Mouse (Mus musculus) stomach, embryonic 15.5 days (tissue): ENCODE data around the gene Nos3. TPM values are rescaled to one million over a fixed set of nuclear protein-coding genes. Genes with fewer than 3 reads are reported as not detected.

ENCODE experiments used
- ATAC-seq: fragments of 200-750 bp; cut with Nextera tagmentation; 2 replicates; pipeline ENCODE4 v1.8.0; 2017; ENCODE audit warnings: low read depth, moderate number of reproducible peaks, moderate TSS enrichment; ENCODE audit not compliant: insufficient read depth, low FRiP score
- H3K27ac ChIP-seq: fragments of 300-500 bp; sonication (generic); 2 replicates; pipeline ENCODE4 v1.5.1; 2015; ENCODE audit warnings: mild to moderate bottlenecking, inconsistent platforms
- H3K27me3 ChIP-seq: fragments of 300-500 bp; sonication (generic); replicated peaks from 2 replicates; pipeline ENCODE4 v1.6.1; 2015; ENCODE audit warnings: inconsistent platforms
- H3K36me3 ChIP-seq: fragments of 300-500 bp; sonication (generic); 2 replicates; pipeline ENCODE4 v1.6.1; 2015; ENCODE audit warnings: inconsistent platforms
- H3K4me1 ChIP-seq: fragments of 300-500 bp; sonication (generic); 2 replicates; pipeline ENCODE4 v1.6.1; 2015; ENCODE audit warnings: inconsistent platforms
- H3K4me2 ChIP-seq: fragments of 300-500 bp; sonication (generic); 2 replicates; pipeline ENCODE4 v1.6.1; 2015; ENCODE audit warnings: mild to moderate bottlenecking, inconsistent platforms
- H3K4me3 ChIP-seq: fragments of 300-500 bp; sonication (generic); replicated peaks from 2 replicates; pipeline ENCODE4 v1.5.1; 2015; ENCODE audit warnings: inconsistent platforms
- H3K9ac ChIP-seq: fragments of 300-500 bp; sonication (generic); 2 replicates; pipeline ENCODE4 v1.6.1; 2015; ENCODE audit warnings: inconsistent platforms
- H3K9me3 ChIP-seq: fragments of 300-500 bp; sonication (generic); 2 replicates; pipeline ENCODE4 v1.6.1; 2016; ENCODE audit warnings: inconsistent platforms
- WGBS: fragments of 180-500 bp; shearing (Covaris S2); methylation state at CpG from one replicate; pipeline ENCODE4 v1.1.7; 2015; 5-methylcytosine and 5-hydroxymethylcytosine counted together
- polyA plus RNA-seq: library from polyadenylated mRNA; unstranded; fragments of >200 nt; fragmentation: Nextera tagmentation; extraction: Ambion mirVana; gene quantifications from 2 replicates; pipeline ENCODE4 v1.2.1, GENCODE M21; 2015

The Nos3 gene
- polyA plus RNA-seq, 1 experiment from 2014 or later: 6.8 TPM

GRCm38 (mm10) chr5:24425421-24426036 is 60.9 kb downstream of the Nos3 start:
- peak overlapping the region; percentile 53 for H3K9ac ChIP-seq
- peaks cover 15% of the 10 kb centered on the region; the same call in 1 of the 2 replicates for H3K36me3 ChIP-seq
- ATAC-seq: no peak
- WGBS: under 1% methylated on average over 29 of the region's 30 CpGs
- peak overlapping the region; percentile 65 for H3K4me3 ChIP-seq
- no peaks in the 10 kb centered on the region for H3K27me3 ChIP-seq
- peak overlapping the region; percentile 93 for H3K4me2 ChIP-seq
- peaks cover 50% of the 10 kb centered on the region for H3K4me1 ChIP-seq
- no peaks in the 10 kb centered on the region for H3K9me3 ChIP-seq
- H3K27ac ChIP-seq: peak overlapping the region; percentile 97

- Histone ChIP-seq H3K4me2 (peak overlapping the region; percentile 93), H3K36me3 (peaks cover 20% of the 10 kb centered on the region), H3K4me1 (peaks cover 50% of the 10 kb centered on the region), H3K4me3 (peak overlapping the region; percentile 65), H3K27ac (peak overlapping the region; percentile 97), H3K9me3 (no peaks in the 10 kb centered on the region), H3K9ac (peak overlapping the region; percentile 53; the same call in 1 of the 2 replicates), H3K27me3 (no peaks in the 10 kb centered on the region)
- no peak for ATAC-seq
- 1% methylated on average over 10 of the region's 10 CpGs for WGBS
These were observed 61.4 kb downstream of the Nos3 start for GRCm38 (mm10) chr5:24426037-24426432.

GRCm38 (mm10) chr5:24426556-24427284 is 62.1 kb downstream of the Nos3 start:
- H3K9ac ChIP-seq: no peak overlapping the region
- 17% methylated on average over 9 of the region's 9 CpGs for whole genome bisulfite sequencing
- peak overlapping the region; percentile 74 for H3K27ac ChIP-seq
- no peaks in the 10 kb centered on the region for H3K27me3 ChIP-seq
- no peaks in the 10 kb centered on the region for H3K9me3 ChIP-seq
- H3K36me3 ChIP-seq: peaks cover 22% of the 10 kb centered on the region
- ATAC-seq: no peak
- peak overlapping the region; percentile 93 for H3K4me2 ChIP-seq
- H3K4me3 ChIP-seq: peak overlapping the region; percentile 65
- H3K4me1 ChIP-seq: peaks cover 50% of the 10 kb centered on the region

- H3K9ac ChIP-seq: no peak overlapping the region
- peaks cover 27% of the 10 kb centered on the region for H3K36me3 ChIP-seq
- H3K27me3 ChIP-seq: no peaks in the 10 kb centered on the region
- H3K9me3 ChIP-seq: no peaks in the 10 kb centered on the region
- H3K27ac ChIP-seq: peak overlapping the region; percentile 74
- ATAC-seq: no peak
- 26% methylated on average over 12 of the region's 12 CpGs for WGBS
- peak overlapping the region; percentile 65 for H3K4me3 ChIP-seq
- H3K4me1 ChIP-seq: peaks cover 48% of the 10 kb centered on the region
- H3K4me2 ChIP-seq: peak overlapping the region; percentile 93
These were observed 62.6 kb downstream of the Nos3 start for GRCm38 (mm10) chr5:24427285-24427633.

DNA sequence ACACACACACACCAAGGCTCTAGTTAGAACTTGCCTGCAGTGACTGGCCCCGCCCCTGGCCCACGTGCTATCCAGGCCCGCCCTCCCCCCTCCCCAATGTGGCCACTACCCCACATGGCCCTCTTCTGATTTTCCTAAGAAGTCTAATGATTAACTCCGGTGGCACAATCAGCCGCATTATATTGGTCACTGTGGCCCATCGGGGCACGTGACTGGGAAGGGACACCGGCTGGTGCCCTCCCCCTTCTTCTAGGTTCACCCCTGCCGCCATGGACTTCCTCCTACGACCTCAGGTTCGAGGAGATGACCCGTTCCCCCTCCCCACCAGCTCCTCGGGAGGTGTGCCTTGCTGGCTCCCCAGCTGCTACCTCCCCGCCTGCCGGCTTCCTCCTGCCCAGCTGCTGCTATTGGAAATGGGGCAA is 63.4 kb downstream of the Nos3 start:
- H3K4me2 ChIP-seq: peak overlapping the region; percentile 93
- peaks cover 41% of the 10 kb centered on the region for H3K4me1 ChIP-seq
- no peaks in the 10 kb centered on the region for H3K9me3 ChIP-seq
- H3K27me3 ChIP-seq: no peaks in the 10 kb centered on the region
- H3K9ac ChIP-seq: no peak overlapping the region
- 12% methylated on average over 15 of the region's 15 CpGs for WGBS
- H3K4me3 ChIP-seq: peak overlapping the region; percentile 65
- peak overlapping the region; percentile 80 for H3K27ac ChIP-seq
- H3K36me3 ChIP-seq: peaks cover 34% of the 10 kb centered on the region
- peak; percentile 2; the same call in 1 of the 2 replicates for ATAC-seq

DNA sequence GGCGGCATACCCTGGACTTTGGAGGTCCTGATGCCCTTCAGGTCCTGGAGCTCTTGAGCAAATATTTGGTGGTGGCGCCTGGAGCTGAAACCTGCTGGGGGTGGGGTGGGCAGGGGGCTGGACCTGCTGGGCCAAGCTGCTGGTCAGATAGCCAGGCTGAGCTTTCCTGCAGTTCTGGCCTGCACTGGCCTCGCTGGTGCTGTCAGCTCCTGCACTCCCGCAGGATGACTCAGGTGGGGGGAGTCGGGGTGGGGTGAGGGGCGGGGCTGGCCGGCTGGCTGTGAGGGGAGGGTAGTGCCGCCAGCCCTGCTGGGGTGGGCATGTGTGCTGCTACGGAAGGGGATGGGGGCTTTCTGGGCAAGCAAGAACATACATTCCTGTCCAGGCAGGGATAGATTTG is 64.0 kb downstream of the Nos3 start:
- no peaks in the 10 kb centered on the region for H3K27me3 ChIP-seq
- 18% methylated on average over 9 of the region's 9 CpGs for WGBS
- H3K4me2 ChIP-seq: peak overlapping the region; percentile 93
- H3K4me3 ChIP-seq: peak overlapping the region; percentile 29
- H3K27ac ChIP-seq: peak overlapping the region; percentile 80
- no peaks in the 10 kb centered on the region for H3K9me3 ChIP-seq
- peaks cover 41% of the 10 kb centered on the region for H3K4me1 ChIP-seq
- ATAC-seq: no peak
- no peak overlapping the region for H3K9ac ChIP-seq
- peaks cover 40% of the 10 kb centered on the region for H3K36me3 ChIP-seq

DNA sequence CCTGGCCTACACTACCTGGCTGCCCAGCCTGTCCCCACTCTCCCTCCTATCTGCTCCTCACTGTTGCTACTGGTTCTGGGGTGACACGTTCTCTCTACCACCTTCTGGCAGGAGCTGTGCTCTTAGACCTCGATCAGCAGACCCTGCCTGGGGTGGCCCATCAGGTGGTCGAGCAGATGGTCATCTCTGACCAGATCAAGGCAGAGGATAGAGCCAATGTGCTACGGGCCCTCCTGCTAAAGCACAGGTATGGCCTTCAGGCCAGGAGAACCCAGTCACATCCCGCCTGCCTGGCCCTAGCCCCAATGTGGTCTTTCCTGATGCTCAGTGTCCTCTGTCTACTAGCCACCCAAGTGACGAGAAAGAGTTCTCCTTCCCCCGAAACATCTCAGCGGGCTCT is 69.4 kb downstream of the Nos3 start:
- peaks cover 78% of the 10 kb centered on the region for H3K36me3 ChIP-seq
- H3K4me1 ChIP-seq: peaks cover 5% of the 10 kb centered on the region; the same call in 1 of the 2 replicates
- H3K9ac ChIP-seq: no peak overlapping the region
- WGBS: 85% methylated on average over 8 of the region's 8 CpGs
- H3K4me3 ChIP-seq: no peak overlapping the region
- no peaks in the 10 kb centered on the region for H3K27me3 ChIP-seq
- ATAC-seq: no peak
- H3K9me3 ChIP-seq: no peaks in the 10 kb centered on the region
- H3K27ac ChIP-seq: no peak overlapping the region
- no peak overlapping the region for H3K4me2 ChIP-seq

Other genes with a start within 250 kb of the Nos3 start
- gene Nupl2, start 199.8 kb upstream of the Nos3 start, polyA plus RNA-seq: 12.9 and 13.5 TPM in 2 replicates
- 9.6 and 12.1 TPM in 2 replicates for gene Kcnh2, start 13.2 kb upstream of the Nos3 start, polyA plus RNA-seq
- 2.0 and 2.5 TPM in 2 replicates for gene Atg9b, start 27.3 kb downstream of the Nos3 start, polyA plus RNA-seq
- gene Abcb8, start 28.9 kb downstream of the Nos3 start, polyA plus RNA-seq: 49.9 and 59.5 TPM in 2 replicates
- 0.18 TPM in 1 of 2 replicates, not detected in the other for gene Asic3, start 48.6 kb downstream of the Nos3 start, polyA plus RNA-seq
- gene Cdk5, start 58.7 kb downstream of the Nos3 start, polyA plus RNA-seq: 37.3 and 41.2 TPM in 2 replicates
- 38.8 and 44.6 TPM in 2 replicates for gene Slc4a2, start 59.0 kb downstream of the Nos3 start, polyA plus RNA-seq
- 98.1 and 103 TPM in 2 replicates for gene Fastk, start 80.5 kb downstream of the Nos3 start, polyA plus RNA-seq
- 22.0 and 22.3 TPM in 2 replicates for gene Tmub1, start 83.0 kb downstream of the Nos3 start, polyA plus RNA-seq
- 35.9 and 37.7 TPM in 2 replicates for gene Agap3, start 87.4 kb downstream of the Nos3 start, polyA plus RNA-seq
- 0.04 TPM in 1 of 2 replicates, not detected in the other for gene Gbx1, start 162.4 kb downstream of the Nos3 start, polyA plus RNA-seq
- 0.32 and 0.57 TPM in 2 replicates for gene Asb10, start 176.2 kb downstream of the Nos3 start, polyA plus RNA-seq
- gene 4931409K22Rik, start 192.0 kb downstream of the Nos3 start, polyA plus RNA-seq: 0.14 and 0.24 TPM in 2 replicates
- 85.9 and 90.0 TPM in 2 replicates for gene Abcf2, start 212.7 kb downstream of the Nos3 start, polyA plus RNA-seq
- gene Chpf2, start 221.9 kb downstream of the Nos3 start, polyA plus RNA-seq: 18.6 and 21.2 TPM in 2 replicates